Mouse (Mus musculus): ENCODE data around the gene Fndc11.

The Fndc11 gene

DNA sequence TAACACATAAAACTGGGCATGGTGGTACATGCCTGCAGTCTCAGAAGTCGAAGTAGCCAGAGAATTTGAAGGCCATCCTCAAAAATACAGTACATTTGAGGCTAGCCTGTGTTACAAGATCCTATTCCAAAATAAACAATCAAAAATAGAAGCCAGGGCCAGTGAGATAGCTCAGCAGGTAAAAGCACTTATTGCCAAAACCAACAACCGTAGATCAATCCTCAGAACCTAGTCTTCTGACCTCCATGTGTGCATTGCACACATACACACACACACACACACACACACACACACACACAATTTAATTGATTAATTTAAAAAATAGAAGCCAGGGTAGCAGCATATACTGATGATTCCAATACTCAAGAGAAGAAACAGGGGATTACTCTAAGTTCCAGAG, 47.0 kb downstream of the Fndc11 start:
- no peak for DNase-seq (ENCODE audit: low read depth)

DNA sequence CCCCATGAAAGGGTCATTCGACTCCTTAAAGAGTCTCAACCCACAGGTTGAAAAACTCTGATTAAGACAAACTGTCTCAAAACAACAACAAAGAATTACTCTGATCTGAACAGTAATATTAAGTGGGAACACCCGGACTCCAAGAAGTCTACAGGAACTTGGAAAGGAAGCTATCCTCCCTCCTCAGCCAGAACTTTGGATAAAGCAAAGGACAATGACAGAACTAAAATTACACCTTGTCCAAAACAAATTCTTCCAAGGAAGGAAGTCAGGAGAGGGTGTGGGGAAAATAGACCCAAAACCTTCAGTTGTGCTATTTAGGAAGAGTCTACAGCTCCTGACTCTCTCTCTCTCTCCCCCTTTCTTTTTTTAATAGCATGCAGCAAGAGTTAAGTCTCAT, 52.3 kb downstream of the Fndc11 start:
- DNase-seq (ENCODE audit: low read depth), result no peak
